Mouse (Mus musculus) left cerebral cortex, postnatal 14 days (tissue): ENCODE measurements at regions not wholly inside any gene's neighbourhood (a gene's known extent, or its start where the extent isn't known, plus 50 kb on each side); places are given as distances from the start of the nearest gene placed in this dataset.

Experiments
- DNase-seq, 2 experiments: peaks; one replicate each; pipeline ENCODE4 v3.0.0; 2021 to 2022; ENCODE audit warnings: low spot score in 2 of 2, mixed read lengths in 1 of 2
- intact Hi-C: fragments of 180-260 bp; cut with DNase I; formaldehyde crosslinking; loops from one replicate; pipeline ENCODE4 v1.15.1; 2025

DNA sequence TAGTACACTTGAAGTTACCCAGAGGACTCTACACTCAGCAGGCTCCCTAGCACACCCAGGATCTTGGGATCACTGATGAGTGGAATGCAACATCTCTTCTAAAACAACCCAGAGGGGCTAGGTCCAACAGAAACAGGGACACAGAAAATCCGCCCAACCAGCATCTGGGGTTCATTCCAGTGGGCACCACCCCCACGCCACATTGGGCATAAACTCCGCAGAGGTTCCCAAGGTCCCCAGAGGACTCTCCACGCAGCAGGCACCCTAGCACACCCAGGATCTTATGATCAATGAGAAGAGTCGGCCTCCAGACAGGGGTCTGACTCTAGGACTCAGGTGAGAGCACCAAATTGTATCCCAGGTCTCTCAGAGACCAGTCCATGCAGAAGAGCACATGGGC lies 1236.9 kb upstream of the B3galt2 start:
- no peak for DNase-seq
- intact Hi-C loops, result no loop called here

DNA sequence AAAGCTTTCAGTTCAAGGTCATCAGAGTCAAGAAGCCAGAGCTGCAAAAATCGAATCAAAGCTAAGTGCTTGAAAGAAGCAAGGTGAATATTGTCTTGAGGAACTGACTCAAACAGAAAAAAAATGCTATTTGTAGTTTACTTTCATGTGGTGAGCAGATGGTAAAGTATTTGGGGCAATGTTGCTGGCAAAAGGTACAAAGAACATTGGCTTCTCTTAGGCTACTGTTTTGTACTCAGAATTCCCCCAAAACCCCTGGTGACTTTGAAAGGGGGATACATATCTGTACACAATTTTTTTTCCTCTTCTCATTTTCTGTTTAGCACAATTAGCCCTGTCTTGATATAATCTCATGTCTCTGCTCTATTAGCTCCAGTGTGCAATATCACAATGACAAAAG lies 1217.8 kb upstream of the B3galt2 start:
- intact Hi-C loops, result no loop called here
- no peak for DNase-seq

GRCm38 (mm10) chr1:142433300-142433699 lies 1207.2 kb upstream of the B3galt2 start:
- intact Hi-C loops, result no loop called here
- DNase-seq, result no peak

DNA sequence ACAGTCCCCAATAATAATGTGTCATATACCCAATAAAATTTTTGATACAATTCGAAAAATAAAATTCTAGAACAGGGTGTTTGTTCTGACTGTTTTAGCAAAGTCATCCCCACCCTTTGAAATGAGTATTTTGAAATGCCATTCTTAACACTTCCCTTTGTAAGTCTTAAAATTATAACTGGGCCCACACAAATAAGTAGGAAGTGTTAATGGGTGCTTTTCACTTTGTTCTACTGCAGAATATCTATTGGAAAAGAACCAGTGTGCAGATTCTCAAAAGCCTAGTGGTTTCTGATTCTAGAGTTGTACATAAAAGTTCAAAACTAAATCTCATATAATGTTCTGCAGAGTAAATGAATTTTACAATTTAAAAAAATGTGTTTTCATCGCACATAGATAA lies 1198.9 kb upstream of the B3galt2 start:
- peak in 1 of 2 experiments; percentile 7 for DNase-seq
- intact Hi-C loops, result no loop called here

DNA sequence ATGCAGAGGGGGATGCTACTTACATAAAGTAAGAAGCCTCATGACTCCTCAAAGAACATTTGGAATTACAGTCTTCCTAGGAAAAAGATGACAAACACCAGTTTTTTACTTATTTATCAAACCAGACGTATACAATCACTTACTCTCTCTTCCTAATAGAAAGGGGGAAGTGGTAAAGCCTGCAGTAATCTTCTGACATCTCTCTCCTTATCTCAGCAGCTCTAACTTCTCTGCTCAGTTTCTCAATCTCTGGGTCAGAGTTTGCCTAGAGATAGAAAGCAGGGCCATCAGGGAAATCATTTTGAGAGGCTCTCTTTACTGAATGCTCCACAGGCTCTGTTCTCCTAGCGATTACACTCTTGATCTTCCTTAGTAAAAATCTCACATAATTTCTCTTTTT lies 1172.2 kb upstream of the B3galt2 start:
- no peak for DNase-seq
- intact Hi-C loops, result no loop called here

GRCm38 (mm10) chr1:142470114-142470513 lies 1170.3 kb upstream of the B3galt2 start:
- DNase-seq, result no peak
- intact Hi-C loops, result no loop called here
